Comparison of ENCODE assay signal across 8 mouse cellular contexts in the genomic region with DNA sequence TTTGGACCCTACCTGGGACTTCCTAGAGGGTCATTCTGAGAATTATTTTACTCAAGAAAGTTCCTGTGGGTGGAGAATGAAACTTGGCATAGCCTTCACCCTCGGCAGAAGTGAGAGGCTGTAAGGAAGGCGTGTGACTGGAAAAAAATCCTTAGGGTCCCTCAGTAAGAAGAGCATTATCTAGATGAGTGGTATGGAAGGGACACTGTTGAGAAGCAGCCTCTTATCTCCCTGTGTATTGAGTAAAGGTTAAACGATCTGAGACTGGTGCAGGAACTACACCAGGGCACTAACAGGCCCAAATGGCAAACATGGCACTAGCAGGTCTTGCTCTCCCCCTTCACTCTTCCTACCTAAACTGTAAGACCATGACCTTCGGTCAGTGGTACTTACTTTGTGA. TPM values are rescaled to one million over a fixed set of nuclear protein-coding genes. Genes with fewer than 3 reads are reported as not detected.
A peak's percentile ranks its signal among the peaks of the same experiment; 100 is the strongest.
DNase-seq lines count a peak whose midpoint lies in the region; ATAC-seq and TF ChIP-seq lines count a peak whose summit lies in the region.

No protein-coding gene starts in this region.

- 81% methylated on average over 4 of the region's 4 CpGs for WGBS in heart, embryonic 11.5 days (ENCODE audit: insufficient replicate concordance)
- WGBS in forebrain, embryonic 13.5 days, result 89% methylated on average over 4 of the region's 4 CpGs
- 68% methylated on average over 4 of the region's 4 CpGs for WGBS in liver, embryonic 13.5 days (ENCODE audit: insufficient replicate concordance)

- intact Hi-C loops in heart, postnatal 36 days (cut with DNase I), result loop anchor here (5.0 kb wide), 2 partner anchors 86 to 246 kb away; partner anchors contain the start of genes 1110059G10Rik, Exosc7, Kif15 and Zdhhc3

- TF ChIP-seq EP300 in CH12.LX (IDR thresholded peaks at IDR 0.05; ENCODE audit: low read length), result no peak

- peak overlapping the region; percentile 90 for H3K9ac ChIP-seq in heart, embryonic 11.5 days (ENCODE audit: low read depth, low read length)
- H3K9ac ChIP-seq in CH12.LX (ENCODE audit: insufficient read depth, low read depth), result peak overlapping the region; percentile 81; the same call in 1 of the 2 replicates
- peak overlapping the region; percentile 91; the same call in 1 of the 2 replicates for H3K9ac ChIP-seq in forebrain, embryonic 13.5 days
- H3K9ac ChIP-seq in liver, embryonic 13.5 days, result peak overlapping the region; percentile 88; the same call in 1 of the 2 replicates

- no peaks in the 10 kb centered on the region for H3K27me3 ChIP-seq in heart, embryonic 11.5 days (ENCODE audit: control insufficient read depth, insufficient read depth, low read length)
- no peaks in the 10 kb centered on the region for H3K27me3 ChIP-seq in CH12.LX (replicated peaks)
- 0 out of 2 replicates have a peak, but pooled peaks cover 2% of the 10 kb centered on the region for H3K27me3 ChIP-seq in forebrain, embryonic 13.5 days
- no peaks in the 10 kb centered on the region for H3K27me3 ChIP-seq in liver, embryonic 13.5 days

- dilution Hi-C loops in CH12.LX (cut with MboI; ENCODE audit: extremely low pct_ligation_motif_present, extremely low pct_unique_long_range_greater_than_20kb, low sequenced_read_pairs), result no loop called here

- H3K4me2 ChIP-seq in heart, embryonic 11.5 days, result peak overlapping the region; percentile 82
- peak overlapping the region; percentile 29; the same call in 1 of the 2 replicates for H3K4me2 ChIP-seq in CH12.LX (ENCODE audit: insufficient read depth, low read depth, poor library complexity, severe bottlenecking)
- H3K4me2 ChIP-seq in forebrain, embryonic 13.5 days, result peak overlapping the region; percentile 71
- peak overlapping the region; percentile 77 for H3K4me2 ChIP-seq in liver, embryonic 13.5 days

- peaks cover 16% of the 10 kb centered on the region for H3K4me1 ChIP-seq in heart, embryonic 11.5 days (ENCODE audit: control insufficient read depth, insufficient read depth, low read length)
- H3K4me1 ChIP-seq in CH12.LX (ENCODE audit: control insufficient read depth in 1 of 2, insufficient read depth in 2 of 2), result peaks cover 0 to 18% of the 10 kb centered on the region in 2 experiments; a peak in 1 of 4 replicates
- H3K4me1 ChIP-seq in forebrain, embryonic 13.5 days, result peaks cover 21% of the 10 kb centered on the region
- H3K4me1 ChIP-seq in liver, embryonic 13.5 days (replicated peaks), result peaks cover 25% of the 10 kb centered on the region

- TF ChIP-seq POLR2A in CH12.LX (IDR thresholded peaks at IDR 0.05; ENCODE audit: low read depth, low read length), result no peak

- no peak for TF ChIP-seq RAD21 in CH12.LX (IDR thresholded peaks at IDR 0.05; ENCODE audit: low read depth, low read length)

- no peak overlapping the region for H3K27ac ChIP-seq in heart, embryonic 11.5 days (ENCODE audit: low read depth, low read length)
- no peak overlapping the region for H3K27ac ChIP-seq in CH12.LX (ENCODE audit: insufficient read depth, low read depth)
- no peak overlapping the region for H3K27ac ChIP-seq in forebrain, embryonic 13.5 days
- H3K27ac ChIP-seq in liver, embryonic 13.5 days, result no peak overlapping the region

- H3K9me3 ChIP-seq in heart, embryonic 11.5 days (replicated peaks; ENCODE audit: control insufficient read depth, low read length), result no peaks in the 10 kb centered on the region
- H3K9me3 ChIP-seq in CH12.LX (replicated peaks; ENCODE audit: low read length), result peaks cover 28% of the 10 kb centered on the region
- H3K9me3 ChIP-seq in forebrain, embryonic 13.5 days (replicated peaks), result no peaks in the 10 kb centered on the region
- 0 out of 2 replicates have a peak, but pooled peaks cover 12% of the 10 kb centered on the region for H3K9me3 ChIP-seq in liver, embryonic 13.5 days (replicated peaks)

- no peak for ATAC-seq in heart, embryonic 11.5 days (replicated peaks; ENCODE audit: insufficient number of reproducible peaks, low FRiP score, low TSS enrichment)
- peak; percentile 28 for ATAC-seq in forebrain, embryonic 13.5 days
- ATAC-seq in liver, embryonic 13.5 days (ENCODE audit: low read depth), result peak; percentile 20; the same call in 1 of the 2 replicates

- DNase-seq in heart, postnatal 36 days, result no peak
- DNase-seq in CH12.LX (ENCODE audit: extremely low read depth), result no peak
- DNase-seq in liver, embryonic 13.5 days, result no peak
- no peak for DNase-seq in urinary bladder, postnatal 14 days (ENCODE audit: low spot score)
- no peak for DNase-seq in left cerebral cortex, adult 18-20 months (ENCODE audit: low spot score in 2 of 2)
- no peak for DNase-seq in testis, postnatal 14 days (ENCODE audit: low spot score)

- peaks cover 13% of the 10 kb centered on the region for H3K36me3 ChIP-seq in heart, embryonic 11.5 days (ENCODE audit: control insufficient read depth, insufficient read depth, low read length)
- H3K36me3 ChIP-seq in CH12.LX (replicated peaks in 1 of 2; ENCODE audit: control insufficient read depth in 1 of 2, insufficient read depth in 1 of 2, low read length in 1 of 2), result peaks cover 23 to 26% of the 10 kb centered on the region in 2 experiments
- peaks cover 16% of the 10 kb centered on the region for H3K36me3 ChIP-seq in forebrain, embryonic 13.5 days (ENCODE audit: poor library complexity, severe bottlenecking)
- peaks cover 21% of the 10 kb centered on the region for H3K36me3 ChIP-seq in liver, embryonic 13.5 days

- no peak for TF ChIP-seq CTCF in CH12.LX (conservative IDR thresholded peaks at IDR 0.05 in 1 of 2, IDR thresholded peaks at IDR 0.05 in 1 of 2; ENCODE audit: low read depth in 2 of 2, low read length in 2 of 2)

- H3K4me3 ChIP-seq in heart, embryonic 11.5 days (ENCODE audit: low read depth, low read length), result peak overlapping the region; percentile 72
- peak overlapping the region; percentile 76 to 88 (median 77) for H3K4me3 ChIP-seq in CH12.LX (replicated peaks in 1 of 3; ENCODE audit: low read depth in 2 of 3, low read length in 2 of 3, poor library complexity in 1 of 3)
- peak overlapping the region; percentile 91 for H3K4me3 ChIP-seq in forebrain, embryonic 13.5 days
- H3K4me3 ChIP-seq in liver, embryonic 13.5 days (replicated peaks), result peak overlapping the region; percentile 82

- H3K79me2 ChIP-seq in CH12.LX (replicated peaks; ENCODE audit: control insufficient read depth, extremely low read depth, insufficient read depth, poor library complexity, severe bottlenecking), result peaks cover 37% of the 10 kb centered on the region

- in situ Hi-C loops in CH12.LX (cut with MboI; ENCODE audit: low pct_ligation_motif_present, low pct_unique_long_range_greater_than_20kb, low sequenced_read_pairs), result no loop called here

TF ChIP-seq in CH12.LX, 34 proteins besides CTCF, POLR2A, EP300 and RAD21 (continues in another document):
- TF ChIP-seq NRF1 (IDR thresholded peaks at IDR 0.05; ENCODE audit: low read depth, low read length) (no peak), ETS1 (conservative IDR thresholded peaks at IDR 0.05; ENCODE audit: low read depth, low read length) (no peak), MEF2A (IDR thresholded peaks at IDR 0.05; ENCODE audit: borderline replicate concordance, low read depth, low read length) (no peak), ZKSCAN1 (IDR thresholded peaks at IDR 0.05; ENCODE audit: borderline replicate concordance, low read depth, low read length) (no peak), HCFC1 (IDR thresholded peaks at IDR 0.05; ENCODE audit: low read depth, low read length) (no peak), CHD2 (IDR thresholded peaks at IDR 0.05; ENCODE audit: low read length) (no peak), GABPA (IDR thresholded peaks at IDR 0.05; ENCODE audit: insufficient replicate concordance, low read depth, low read length) (no peak), BHLHE40 (IDR thresholded peaks at IDR 0.05; ENCODE audit: low read depth, low read length) (no peak), CHD1 (IDR thresholded peaks at IDR 0.05; ENCODE audit: low read depth, low read length) (no peak)

RNA-seq across cellular contexts. Expression of gene Zfp445, which starts 0.4 kb away (rescaled TPM):
- 34.4 and 42.1 TPM in 2 replicates for polyA plus RNA-seq in heart, embryonic 11.5 days (2014; fragmentation: Nextera tagmentation; extraction: Ambion mirVana)
- total RNA-seq in heart, postnatal 36 days (2021), result 10 to 100 TPM; 81.3 to 84.5 TPM
- total RNA-seq in CH12.LX (2012; rRNA removed), result 53.8 and 56.3 TPM in 2 replicates
- total RNA-seq in CH12.LX (2014; rRNA removed), result 43.7 and 49.6 TPM in 2 replicates
- polyA plus RNA-seq in CH12.LX (2012; ENCODE audit: insufficient read length, low read depth), result 46.0 and 55.5 TPM in 2 replicates
- 80.5 and 95.8 TPM in 2 replicates for polyA plus RNA-seq in forebrain, embryonic 13.5 days (2015; fragmentation: Nextera tagmentation; extraction: Ambion mirVana)
- 17.1 and 21.5 TPM in 2 replicates for polyA plus RNA-seq in liver, embryonic 13.5 days (2015; fragmentation: Nextera tagmentation; extraction: Ambion mirVana)
- 100 to 1,000 TPM; 167 to 177 TPM for total RNA-seq in left cerebral cortex, adult 18-20 months (2021)

RNA-seq across cellular contexts. Expression of gene Zkscan7, which starts 19.3 kb away (rescaled TPM):
- 1.3 and 1.7 TPM in 2 replicates for polyA plus RNA-seq in heart, embryonic 11.5 days (2014; fragmentation: Nextera tagmentation; extraction: Ambion mirVana)
- 1 to 10 TPM; 6.3 to 6.6 TPM for total RNA-seq in heart, postnatal 36 days (2021)
- 4.2 and 6.4 TPM in 2 replicates for total RNA-seq in CH12.LX (2012; rRNA removed)
- 6.6 and 7.5 TPM in 2 replicates for total RNA-seq in CH12.LX (2014; rRNA removed)
- 2.1 and 3.5 TPM in 2 replicates for polyA plus RNA-seq in CH12.LX (2012; ENCODE audit: insufficient read length, low read depth)
- 4.2 and 5.7 TPM in 2 replicates for polyA plus RNA-seq in forebrain, embryonic 13.5 days (2015; fragmentation: Nextera tagmentation; extraction: Ambion mirVana)
- polyA plus RNA-seq in liver, embryonic 13.5 days (2015; fragmentation: Nextera tagmentation; extraction: Ambion mirVana), result 0.46 and 0.70 TPM in 2 replicates
- total RNA-seq in left cerebral cortex, adult 18-20 months (2021), result 1 to 10 TPM; 3.9 to 4.7 TPM

RNA-seq across cellular contexts. Expression of gene Gm35549, which starts 22.4 kb away (rescaled TPM):
- polyA plus RNA-seq in heart, embryonic 11.5 days (2014; fragmentation: Nextera tagmentation; extraction: Ambion mirVana), result 0.47 and 0.51 TPM in 2 replicates
- total RNA-seq in heart, postnatal 36 days (2021), result not detected
- total RNA-seq in CH12.LX (2012; rRNA removed) (0.13 TPM in 1 of 2 replicates, not detected in the other), CH12.LX (2014; rRNA removed) (not detected in 2 replicates)
- polyA plus RNA-seq in CH12.LX (2012; ENCODE audit: insufficient read length, low read depth), result 0.41 TPM in 1 of 2 replicates, not detected in the other
- polyA plus RNA-seq in forebrain, embryonic 13.5 days (2015; fragmentation: Nextera tagmentation; extraction: Ambion mirVana), result 0.43 TPM in 1 of 2 replicates, not detected in the other
- not detected in 2 replicates for polyA plus RNA-seq in liver, embryonic 13.5 days (2015; fragmentation: Nextera tagmentation; extraction: Ambion mirVana)
- not detected for total RNA-seq in left cerebral cortex, adult 18-20 months (2021)

RNA-seq across cellular contexts. Expression of gene Zfp105, which starts 56.7 kb away (rescaled TPM):
- polyA plus RNA-seq in heart, embryonic 11.5 days (2014; fragmentation: Nextera tagmentation; extraction: Ambion mirVana), result 15.5 and 15.6 TPM in 2 replicates
- 1 to 10 TPM; 1.9 to 2.0 TPM for total RNA-seq in heart, postnatal 36 days (2021)
- total RNA-seq in CH12.LX (2012; rRNA removed) (not detected in 2 replicates), CH12.LX (2014; rRNA removed) (not detected in 2 replicates)
- not detected in 2 replicates for polyA plus RNA-seq in CH12.LX (2012; ENCODE audit: insufficient read length, low read depth)
- polyA plus RNA-seq in forebrain, embryonic 13.5 days (2015; fragmentation: Nextera tagmentation; extraction: Ambion mirVana), result 30.5 TPM in 2 replicates
- polyA plus RNA-seq in liver, embryonic 13.5 days (2015; fragmentation: Nextera tagmentation; extraction: Ambion mirVana), result 2.5 and 3.0 TPM in 2 replicates
- 1 to 10 TPM; 6.2 to 8.2 TPM for total RNA-seq in left cerebral cortex, adult 18-20 months (2021)

Comparison
In these comparisons a context has a peak if more than half of its experiments do, and no peak if none do; other contexts are left out.
1. H3K4me2 ChIP-seq: peak in every context shown above with its lines; median percentile 82 in heart, embryonic 11.5 days; 77 in liver, embryonic 13.5 days; 71 in forebrain, embryonic 13.5 days; 29 in CH12.LX.